Mouse (Mus musculus) CH12.LX (cell line): ENCODE measurements at regions not wholly inside any gene's neighbourhood (a gene's known extent, or its start where the extent isn't known, plus 50 kb on each side); places are given as distances from the start of the nearest gene placed in this dataset.

Experiments
- DNase-seq: peaks from one replicate; pipeline ENCODE4 v3.0.0-alpha.2; 2013; ENCODE audit errors: extremely low read depth
- H3K27ac ChIP-seq: 2 replicates; pipeline ENCODE4 v1.5.1; 2012; ENCODE audit warnings: low read depth, mild to moderate bottlenecking, control low read depth, moderate library complexity; ENCODE audit not compliant: insufficient read depth
- H3K27me3 ChIP-seq: replicated peaks from 2 replicates; pipeline ENCODE3; 2012; ENCODE audit warnings: inconsistent platforms
- H3K36me3 ChIP-seq, 2 experiments: replicated peaks in 1 of 2; 2 replicates each; pipeline versions ENCODE3 to v1.6.1; 2012; ENCODE audit warnings: inconsistent platforms in 1 of 2, low read length in 1 of 2, mild to moderate bottlenecking in 1 of 2, mixed read lengths in 1 of 2, moderate library complexity in 1 of 2; ENCODE audit not compliant: control insufficient read depth in 1 of 2, insufficient read depth in 1 of 2
- H3K4me1 ChIP-seq, 2 experiments: 2 replicates each; pipeline ENCODE4 v1.6.1; 2012; ENCODE audit warnings: inconsistent platforms in 1 of 2, moderate library complexity in 1 of 2; ENCODE audit not compliant: insufficient read depth in 2 of 2, control insufficient read depth in 1 of 2
- H3K4me2 ChIP-seq: 2 replicates; pipeline ENCODE4 v1.6.1; 2012; ENCODE audit warnings: low read depth, mild to moderate bottlenecking, control low read depth; ENCODE audit not compliant: poor library complexity, insufficient read depth, severe bottlenecking
- H3K4me3 ChIP-seq, 3 experiments: fragments of 150-350 bp in 1 of 3; sonication (generic) in 1 of 3; replicated peaks in 1 of 3; 2 replicates each; pipeline versions ENCODE3 to v1.5.1; 2011 to 2012; ENCODE audit warnings: low read depth in 2 of 3, low read length in 2 of 3, mild to moderate bottlenecking in 2 of 3, moderate library complexity in 2 of 3, control low read depth in 1 of 3, improper control_type of control experiment in 1 of 3, inconsistent platforms in 1 of 3, mixed read lengths in 1 of 3; ENCODE audit not compliant: poor library complexity in 1 of 3
- H3K79me2 ChIP-seq: replicated peaks from 2 replicates; pipeline ENCODE4 v1.6.1; 2012; ENCODE audit warnings: mild to moderate bottlenecking, moderate library complexity; ENCODE audit not compliant: control insufficient read depth, poor library complexity, insufficient read depth, severe bottlenecking; ENCODE audit errors: extremely low read depth
- H3K9ac ChIP-seq: 2 replicates; pipeline ENCODE4 v1.6.1; 2012; ENCODE audit warnings: low read depth, mild to moderate bottlenecking, control low read depth, moderate library complexity; ENCODE audit not compliant: insufficient read depth
- H3K9me3 ChIP-seq: replicated peaks from 2 replicates; pipeline ENCODE3; 2012; ENCODE audit warnings: low read length, inconsistent platforms, mixed read lengths
- CHD2 ChIP-seq: IDR thresholded peaks from 2 replicates; pipeline ENCODE4 v1.6.1; 2011; ENCODE audit warnings: low read length, improper control_type of control experiment
- CTCF ChIP-seq, 2 experiments: IDR thresholded peaks in 1 of 2; conservative IDR thresholded peaks in 1 of 2; 2 replicates each; pipeline ENCODE4 v1.5.1; 2011 to 2012; ENCODE audit warnings: low read depth in 2 of 2, low read length in 2 of 2, improper control_type of control experiment in 1 of 2, inconsistent platforms in 1 of 2, mild to moderate bottlenecking in 1 of 2, moderate library complexity in 1 of 2
- E2F4 ChIP-seq: IDR thresholded peaks from 2 replicates; pipeline ENCODE4 v1.6.1; 2011; ENCODE audit warnings: low read depth, low read length, improper control_type of control experiment; ENCODE audit not compliant: insufficient replicate concordance
- EP300 ChIP-seq: IDR thresholded peaks from 2 replicates; pipeline ENCODE4 v1.6.1; 2011; ENCODE audit warnings: low read length, improper control_type of control experiment
- HCFC1 ChIP-seq: IDR thresholded peaks from 2 replicates; pipeline ENCODE4 v1.6.1; 2012; ENCODE audit warnings: low read depth, mild to moderate bottlenecking, inconsistent platforms, low read length, improper control_type of control experiment
- KAT2A ChIP-seq: IDR thresholded peaks from 2 replicates; pipeline ENCODE4 v1.6.1; 2012; ENCODE audit warnings: low read length, improper control_type of control experiment, inconsistent platforms; ENCODE audit not compliant: insufficient replicate concordance
- MAFK ChIP-seq: IDR thresholded peaks from 2 replicates; pipeline ENCODE4 v1.6.1; 2011; ENCODE audit warnings: low read length, improper control_type of control experiment; ENCODE audit not compliant: insufficient replicate concordance
- MAX ChIP-seq: IDR thresholded peaks from 2 replicates; pipeline ENCODE4 v1.6.1; 2011; ENCODE audit warnings: low read length, improper control_type of control experiment
- MXI1 ChIP-seq: IDR thresholded peaks from 2 replicates; pipeline ENCODE4 v1.6.1; 2011; ENCODE audit warnings: mild to moderate bottlenecking, low read depth, low read length, improper control_type of control experiment
- MYC ChIP-seq: IDR thresholded peaks from 2 replicates; pipeline ENCODE4 v1.6.1; 2011; ENCODE audit warnings: low read depth, mild to moderate bottlenecking, improper control_type of control experiment, low read length
- PAX5 ChIP-seq: IDR thresholded peaks from 2 replicates; pipeline ENCODE4 v1.6.1; 2012; ENCODE audit warnings: low read length, inconsistent platforms, mixed read lengths
- POLR2A ChIP-seq: IDR thresholded peaks from 2 replicates; pipeline ENCODE4 v1.6.1; 2011; ENCODE audit warnings: low read depth, mild to moderate bottlenecking, improper control_type of control experiment, low read length
- RAD21 ChIP-seq: IDR thresholded peaks from 2 replicates; pipeline ENCODE4 v1.6.1; 2011; ENCODE audit warnings: low read depth, mild to moderate bottlenecking, low read length, improper control_type of control experiment, moderate library complexity
- RCOR1 ChIP-seq: conservative IDR thresholded peaks from 2 replicates; pipeline ENCODE4 v1.6.1; 2012; ENCODE audit warnings: low read depth, mild to moderate bottlenecking, inconsistent platforms, low read length, improper control_type of control experiment
- SIN3A ChIP-seq: IDR thresholded peaks from 2 replicates; pipeline ENCODE4 v1.6.1; 2012; ENCODE audit warnings: low read length, improper control_type of control experiment, inconsistent platforms
- TBP ChIP-seq: conservative IDR thresholded peaks from 2 replicates; pipeline ENCODE4 v1.6.1; 2011; ENCODE audit warnings: low read depth, low read length, improper control_type of control experiment
- TCF12 ChIP-seq: IDR thresholded peaks from 2 replicates; pipeline ENCODE4 v1.6.1; 2014; ENCODE audit warnings: low read depth, mild to moderate bottlenecking, inconsistent platforms, low read length, improper control_type of control experiment
- USF1 ChIP-seq: IDR thresholded peaks from 2 replicates; pipeline ENCODE4 v1.6.1; 2014; ENCODE audit warnings: low read depth, mild to moderate bottlenecking, inconsistent platforms, low read length, improper control_type of control experiment
- ZC3H11A ChIP-seq: IDR thresholded peaks from 2 replicates; pipeline ENCODE4 v1.6.1; 2012; ENCODE audit warnings: low read depth, mild to moderate bottlenecking, inconsistent platforms, low read length, improper control_type of control experiment
- ZKSCAN1 ChIP-seq: IDR thresholded peaks from 2 replicates; pipeline ENCODE4 v1.6.1; 2012; ENCODE audit warnings: low read depth, inconsistent platforms, low read length, improper control_type of control experiment, borderline replicate concordance
- ZMIZ1 ChIP-seq: IDR thresholded peaks from 2 replicates; pipeline ENCODE4 v1.6.1; 2012; ENCODE audit warnings: low read depth, mild to moderate bottlenecking, inconsistent platforms, low read length, improper control_type of control experiment
- dilution Hi-C: fragments of 300-500 bp; cut with MboI; formaldehyde crosslinking; loops from 2 replicates; pipeline ENCODE4 v1.14.3; 2020; ENCODE audit warnings: low sequenced_read_pairs; ENCODE audit not compliant: extremely low pct_unique_long_range_greater_than_20kb, extremely low pct_ligation_motif_present
- in situ Hi-C: fragments of 300-500 bp; cut with MboI; formaldehyde crosslinking; loops from 3 replicates; pipeline ENCODE4 v1.14.3; 2019; ENCODE audit warnings: low sequenced_read_pairs, low pct_ligation_motif_present, low pct_unique_long_range_greater_than_20kb, mixed read lengths

- no peak overlapping the region for H3K4me3 ChIP-seq
- no peak for DNase-seq
- dilution Hi-C loops (no loop called here), in situ Hi-C loops (no loop called here)
- H3K27me3 ChIP-seq: no peaks in the 10 kb centered on the region
- no peak overlapping the region for H3K4me2 ChIP-seq
- no peaks in the 10 kb centered on the region for H3K36me3 ChIP-seq
- H3K4me1 ChIP-seq: no peaks in the 10 kb centered on the region
- no peak overlapping the region for H3K27ac ChIP-seq
- H3K9ac ChIP-seq: no peak overlapping the region
- H3K79me2 ChIP-seq: no peaks in the 10 kb centered on the region
- TF ChIP-seq POLR2A (no peak), RAD21 (no peak), SIN3A (no peak), HCFC1 (no peak), MXI1 (no peak), MAFK (no peak), ZKSCAN1 (no peak), CTCF (conservative IDR thresholded peaks at IDR 0.05 in 1 of 2, IDR thresholded peaks at IDR 0.05 in 1 of 2; ENCODE audit: low read depth in 2 of 2, low read length in 2 of 2) (no peak), TCF12 (no peak), MYC (no peak), E2F4 (no peak), MAX (no peak), EP300 (no peak), ZMIZ1 (no peak), KAT2A (no peak), PAX5 (no peak), CHD2 (no peak), RCOR1 (no peak)
- TF ChIP-seq, all 38 proteins: peak for 0
- no peaks in the 10 kb centered on the region for H3K9me3 ChIP-seq
Observed at GRCm38 (mm10) chr10:42095986-42096385, 77.7 kb upstream of the Armc2 start.

- in situ Hi-C loops: no loop called here
- Histone ChIP-seq H3K36me3 (no peaks in the 10 kb centered on the region), H3K4me3 (no peak overlapping the region), H3K4me1 (peaks cover 0 to 2% of the 10 kb centered on the region in 2 experiments; a peak in 2 of 4 replicates), H3K9ac (no peak overlapping the region), H3K4me2 (no peak overlapping the region), H3K79me2 (no peaks in the 10 kb centered on the region), H3K9me3 (no peaks in the 10 kb centered on the region), H3K27ac (no peak overlapping the region), H3K27me3 (no peaks in the 10 kb centered on the region)
- DNase-seq: no peak
- TF ChIP-seq ZC3H11A (no peak), MXI1 (no peak), MYC (no peak), TBP (no peak), EP300 (no peak), USF1 (no peak), PAX5 (no peak)
- dilution Hi-C loops: no loop called here
Observed at GRCm38 (mm10) chr10:42094274-42095000, 76.2 kb upstream of the Armc2 start.
